8 mouse cellular contexts compared by ENCODE assay signal in the genomic region with DNA sequence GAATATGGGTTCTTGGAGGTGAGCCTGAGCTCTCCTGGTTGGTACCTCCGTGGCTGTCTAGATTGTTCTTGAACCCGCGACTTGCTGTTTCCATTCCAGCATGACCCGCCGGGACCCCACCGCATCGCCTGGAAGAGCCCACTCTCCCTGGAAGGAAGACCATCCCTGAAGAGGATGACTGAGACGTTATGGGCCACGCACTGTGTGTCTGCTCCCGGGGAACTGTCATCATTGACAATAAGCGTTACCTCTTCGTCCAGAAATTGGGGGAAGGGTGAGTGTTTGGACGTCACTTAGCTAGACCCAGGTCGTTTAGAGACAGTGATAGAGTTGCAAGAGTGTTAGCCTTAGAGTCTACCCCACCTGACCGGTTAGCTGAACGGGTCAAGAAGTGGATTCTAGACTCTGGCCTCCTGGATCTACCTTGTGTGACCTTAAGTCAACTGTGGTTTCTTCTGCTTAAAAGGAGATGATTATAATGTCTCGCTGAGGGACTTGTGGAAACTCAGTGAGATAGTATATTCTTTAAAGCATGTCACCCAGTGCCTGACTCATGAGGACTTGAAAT. TPM values are rescaled to one million over a fixed set of nuclear protein-coding genes. Genes with fewer than 3 reads are reported as not detected.
A peak's percentile ranks its signal among the peaks of the same experiment; 100 is the strongest.
DNase-seq lines count a peak whose midpoint lies in the region; ATAC-seq and TF ChIP-seq lines count a peak whose summit lies in the region.

No protein-coding gene starts in this region.

- peak overlapping the region; percentile 94 for H3K9ac ChIP-seq in heart, embryonic 12.5 days
- peak overlapping the region; percentile 89 for H3K9ac ChIP-seq in forebrain, embryonic 15.5 days (replicated peaks)
- peak overlapping the region; percentile 86 for H3K9ac ChIP-seq in liver, embryonic 14.5 days (replicated peaks)

- no peak for TF ChIP-seq CTCF in E14TG2a.4 (conservative IDR thresholded peaks at IDR 0.05; ENCODE audit: low read length)
- TF ChIP-seq CTCF in liver, embryonic 14.5 days (IDR thresholded peaks at IDR 0.05; ENCODE audit: low read depth) = no peak

- TF ChIP-seq EP300 in liver, embryonic 14.5 days (IDR thresholded peaks at IDR 0.05; ENCODE audit: low read depth) = no peak

- intact Hi-C loops in heart, postnatal 14 days (cut with DNase I) = loop anchor here (2.0 kb wide), 1 partner anchor 18 kb away; the partner anchor contains the start of genes Ankzf1 and Atg9a

- peak overlapping the region; percentile 4; the same call in 1 of the 2 replicates for H3K27ac ChIP-seq in heart, embryonic 12.5 days (ENCODE audit: poor library complexity, severe bottlenecking)
- no peak overlapping the region for H3K27ac ChIP-seq in forebrain, embryonic 15.5 days (replicated peaks)
- H3K27ac ChIP-seq in liver, embryonic 14.5 days = peak overlapping the region; percentile 24

- peak overlapping the region; percentile 83 for H3K4me3 ChIP-seq in heart, embryonic 12.5 days
- peak overlapping the region; percentile 95 for H3K4me3 ChIP-seq in E14TG2a.4 (replicated peaks; ENCODE audit: low read length)
- H3K4me3 ChIP-seq in forebrain, embryonic 15.5 days = peak overlapping the region; percentile 86
- peak overlapping the region; percentile 68 to 77 for H3K4me3 ChIP-seq in liver, embryonic 14.5 days (ENCODE audit: insufficient read depth in 1 of 2, low read depth in 2 of 2, low read length in 2 of 2)

- peaks cover 44% of the 10 kb centered on the region for H3K36me3 ChIP-seq in heart, embryonic 12.5 days
- H3K36me3 ChIP-seq in E14TG2a.4 (ENCODE audit: insufficient read depth, low read length) = peaks cover 58% of the 10 kb centered on the region
- peaks cover 31% of the 10 kb centered on the region for H3K36me3 ChIP-seq in forebrain, embryonic 15.5 days
- H3K36me3 ChIP-seq in liver, embryonic 14.5 days (replicated peaks; ENCODE audit: control insufficient read depth, insufficient read depth, low read depth) = peaks cover 38% of the 10 kb centered on the region

- no peak for DNase-seq in heart, postnatal 14 days
- no peak for DNase-seq in liver, embryonic 14.5 days (ENCODE audit: low read depth in 3 of 3, low spot score in 3 of 3)
- DNase-seq in c-Kit-positive CD71-positive TER-119-positive erythroid progenitor cells, embryonic 14.5 days (ENCODE audit: low spot score) = no peak
- no peak for DNase-seq in embryo, embryonic 9.5 days (ENCODE audit: extremely low spot score)
- no peak for DNase-seq in urinary bladder, postnatal 14 days (ENCODE audit: low spot score)

- H3K4me2 ChIP-seq in heart, embryonic 12.5 days = peak overlapping the region; percentile 92
- peak overlapping the region; percentile 89 for H3K4me2 ChIP-seq in forebrain, embryonic 15.5 days (replicated peaks)
- peak overlapping the region; percentile 75 for H3K4me2 ChIP-seq in liver, embryonic 14.5 days (ENCODE audit: low read depth)

- no peak for ATAC-seq in heart, embryonic 12.5 days (ENCODE audit: insufficient number of reproducible peaks, low FRiP score)
- ATAC-seq in forebrain, embryonic 15.5 days (replicated peaks) = peak; percentile 19
- ATAC-seq in liver, embryonic 14.5 days (ENCODE audit: insufficient read depth) = peak; percentile 4; the same call in 1 of the 2 replicates

- peaks cover 21% of the 10 kb centered on the region for H3K27me3 ChIP-seq in heart, embryonic 12.5 days (replicated peaks)
- no peaks in the 10 kb centered on the region for H3K27me3 ChIP-seq in E14TG2a.4 (ENCODE audit: insufficient read depth, low read length)
- 0 out of 2 replicates have a peak, but pooled peaks cover under 1% of the 10 kb centered on the region for H3K27me3 ChIP-seq in forebrain, embryonic 15.5 days
- H3K27me3 ChIP-seq in liver, embryonic 14.5 days (ENCODE audit: control insufficient read depth, insufficient read depth, low read length) = no peaks in the 10 kb centered on the region

- 11% methylated on average over 17 of the region's 17 CpGs for WGBS in heart, embryonic 12.5 days
- WGBS in forebrain, embryonic 15.5 days = 14% methylated on average over 17 of the region's 17 CpGs
- 6% methylated on average over 17 of the region's 17 CpGs for WGBS in liver, embryonic 14.5 days (ENCODE audit: insufficient replicate concordance)

- H3K9me3 ChIP-seq in heart, embryonic 12.5 days (replicated peaks) = no peaks in the 10 kb centered on the region
- H3K9me3 ChIP-seq in E14TG2a.4 (ENCODE audit: low read length) = no peaks in the 10 kb centered on the region; the same call in 1 of the 2 replicates
- no peaks in the 10 kb centered on the region for H3K9me3 ChIP-seq in forebrain, embryonic 15.5 days
- H3K9me3 ChIP-seq in liver, embryonic 14.5 days (ENCODE audit: control insufficient read depth, low read length) = no peaks in the 10 kb centered on the region

- H3K4me1 ChIP-seq in heart, embryonic 12.5 days (replicated peaks) = peaks cover 30% of the 10 kb centered on the region
- peaks cover 75% of the 10 kb centered on the region for H3K4me1 ChIP-seq in E14TG2a.4 (replicated peaks; ENCODE audit: low read depth, low read length)
- H3K4me1 ChIP-seq in forebrain, embryonic 15.5 days = peaks cover 38% of the 10 kb centered on the region
- peaks cover 60 to 69% of the 10 kb centered on the region in 2 experiments for H3K4me1 ChIP-seq in liver, embryonic 14.5 days (replicated peaks; ENCODE audit: control insufficient read depth in 2 of 2, insufficient read depth in 2 of 2, low read length in 1 of 2)

RNA-seq across cellular contexts. Expression of gene Stk16, which starts 0.6 kb away (rescaled TPM):
- 78.0 and 83.1 TPM in 2 replicates for polyA plus RNA-seq in heart, embryonic 12.5 days (2016; fragmentation: Nextera tagmentation; extraction: Ambion mirVana)
- 10 to 100 TPM; 55.9 to 58.1 TPM for total RNA-seq in heart, postnatal 14 days (2021)
- 145 and 147 TPM in 2 replicates for polyA plus RNA-seq in forebrain, embryonic 15.5 days (2015; fragmentation: Nextera tagmentation; extraction: Ambion mirVana)
- 76.3 and 93.3 TPM in 2 replicates for polyA plus RNA-seq in liver, embryonic 14.5 days (2012; rRNA removed)
- polyA plus RNA-seq in liver, embryonic 14.5 days (2014; fragmentation: Nextera tagmentation; extraction: Ambion mirVana) = 61.8 and 66.1 TPM in 2 replicates

RNA-seq across cellular contexts. Expression of gene Glb1l, which starts 0.6 kb away (rescaled TPM):
- polyA plus RNA-seq in heart, embryonic 12.5 days (2016; fragmentation: Nextera tagmentation; extraction: Ambion mirVana) = 9.6 and 11.1 TPM in 2 replicates
- total RNA-seq in heart, postnatal 14 days (2021) = 1 to 10 TPM; 5.2 to 6.7 TPM
- 19.6 and 20.0 TPM in 2 replicates for polyA plus RNA-seq in forebrain, embryonic 15.5 days (2015; fragmentation: Nextera tagmentation; extraction: Ambion mirVana)
- 4.0 and 4.9 TPM in 2 replicates for polyA plus RNA-seq in liver, embryonic 14.5 days (2012; rRNA removed)
- polyA plus RNA-seq in liver, embryonic 14.5 days (2014; fragmentation: Nextera tagmentation; extraction: Ambion mirVana) = 3.2 and 4.3 TPM in 2 replicates

RNA-seq across cellular contexts. Expression of gene Tuba4a, which starts 8.4 kb away (rescaled TPM):
- polyA plus RNA-seq in heart, embryonic 12.5 days (2016; fragmentation: Nextera tagmentation; extraction: Ambion mirVana) = 34.1 and 38.0 TPM in 2 replicates
- 100 to 1,000 TPM; 546 to 642 TPM for total RNA-seq in heart, postnatal 14 days (2021)
- 14.9 and 19.5 TPM in 2 replicates for polyA plus RNA-seq in forebrain, embryonic 15.5 days (2015; fragmentation: Nextera tagmentation; extraction: Ambion mirVana)
- polyA plus RNA-seq in liver, embryonic 14.5 days (2012; rRNA removed) = 155 and 168 TPM in 2 replicates
- 346 and 362 TPM in 2 replicates for polyA plus RNA-seq in liver, embryonic 14.5 days (2014; fragmentation: Nextera tagmentation; extraction: Ambion mirVana)

RNA-seq across cellular contexts. Expression of gene Atg9a, which starts 19.2 kb away (rescaled TPM):
- polyA plus RNA-seq in heart, embryonic 12.5 days (2016; fragmentation: Nextera tagmentation; extraction: Ambion mirVana) = 33.6 and 35.4 TPM in 2 replicates
- 10 to 100 TPM; 61.1 to 68.8 TPM for total RNA-seq in heart, postnatal 14 days (2021)
- 40.0 and 40.4 TPM in 2 replicates for polyA plus RNA-seq in forebrain, embryonic 15.5 days (2015; fragmentation: Nextera tagmentation; extraction: Ambion mirVana)
- 17.4 and 23.6 TPM in 2 replicates for polyA plus RNA-seq in liver, embryonic 14.5 days (2012; rRNA removed)
- 16.4 and 18.3 TPM in 2 replicates for polyA plus RNA-seq in liver, embryonic 14.5 days (2014; fragmentation: Nextera tagmentation; extraction: Ambion mirVana)

RNA-seq across cellular contexts. Expression of gene Ankzf1, which starts 19.3 kb away (rescaled TPM):
- polyA plus RNA-seq in heart, embryonic 12.5 days (2016; fragmentation: Nextera tagmentation; extraction: Ambion mirVana) = 26.7 and 29.3 TPM in 2 replicates
- 10 to 100 TPM; 13.5 to 13.6 TPM for total RNA-seq in heart, postnatal 14 days (2021)
- polyA plus RNA-seq in forebrain, embryonic 15.5 days (2015; fragmentation: Nextera tagmentation; extraction: Ambion mirVana) = 26.3 and 28.6 TPM in 2 replicates
- 6.3 and 7.6 TPM in 2 replicates for polyA plus RNA-seq in liver, embryonic 14.5 days (2012; rRNA removed)
- 4.8 and 7.2 TPM in 2 replicates for polyA plus RNA-seq in liver, embryonic 14.5 days (2014; fragmentation: Nextera tagmentation; extraction: Ambion mirVana)
